Mouse (Mus musculus) C2C12 (cell line): ENCODE measurements around the gene Hist3h2a. TPM values are rescaled to one million over a fixed set of nuclear protein-coding genes. Genes with fewer than 3 reads are reported as not detected.
A peak's percentile ranks its signal among the peaks of the same experiment; 100 is the strongest.

Experiments
- H3K27me3 ChIP-seq: one replicate; pipeline ENCODE4 v1.6.1; 2011; ENCODE audit not compliant: control insufficient read depth, insufficient read depth, insufficient read length
- H3K36me3 ChIP-seq: one replicate; pipeline ENCODE4 v1.6.1; 2011; ENCODE audit not compliant: control insufficient read depth, insufficient read depth
- H3K4me3 ChIP-seq: one replicate; pipeline ENCODE4 v1.5.1; 2011; ENCODE audit warnings: mild to moderate bottlenecking, control low read depth; ENCODE audit not compliant: poor library complexity, insufficient read depth, severe bottlenecking
- H3K79me2 ChIP-seq: one replicate; pipeline ENCODE4 v1.6.1; 2011; ENCODE audit not compliant: control insufficient read depth, insufficient read depth
- H3K79me3 ChIP-seq: one replicate; pipeline ENCODE4 v1.6.1; 2011; ENCODE audit warnings: low read depth, control low read depth
- H3ac ChIP-seq: one replicate; pipeline ENCODE3; 2011; ENCODE audit warnings: low read depth; ENCODE audit not compliant: control insufficient read depth, insufficient read length
- CEBPB ChIP-seq: IDR thresholded peaks from one replicate; pipeline ENCODE4 v1.6.1; 2011; ENCODE audit warnings: low read depth, mild to moderate bottlenecking, control low read depth, moderate library complexity
- CTCF ChIP-seq: IDR thresholded peaks from one replicate; pipeline ENCODE4 v1.5.1; 2011; ENCODE audit not compliant: control insufficient read depth, insufficient read depth, insufficient read length
- FOSL1 ChIP-seq: IDR thresholded peaks from one replicate; pipeline ENCODE4 v1.8.0; 2011; ENCODE audit warnings: mild to moderate bottlenecking, low read length; ENCODE audit not compliant: poor library complexity, insufficient read depth, severe bottlenecking
- MAX ChIP-seq: IDR thresholded peaks from one replicate; pipeline ENCODE4 v1.6.1; 2011; ENCODE audit warnings: mild to moderate bottlenecking, control low read depth
- MYOD1 ChIP-seq: IDR thresholded peaks from one replicate; pipeline ENCODE4 v1.6.1; 2011; ENCODE audit warnings: low read depth; ENCODE audit not compliant: control insufficient read depth, insufficient read length
- MYOG ChIP-seq: IDR thresholded peaks from one replicate; pipeline ENCODE4 v1.6.1; 2011; ENCODE audit not compliant: control insufficient read depth, insufficient read length; ENCODE audit errors: extremely low read depth
- USF1 ChIP-seq: IDR thresholded peaks from one replicate; pipeline ENCODE4 v1.6.1; 2011; ENCODE audit warnings: low read depth, mild to moderate bottlenecking, control low read depth, moderate library complexity
- polyA plus RNA-seq: library from polyadenylated mRNA; unstranded; fragments of >200 nt; fragmentation: generic; extraction: Trizol; gene quantifications from one replicate; pipeline ENCODE4 v1.2.1, GENCODE M21; 2012; ENCODE audit warnings: missing spikeins

Gene Hist3h2a
- polyA plus RNA-seq, 1 experiment, result 11.4 TPM

GRCm38 (mm10) chr11:58927790-58928651, 26.5 kb upstream of the Hist3h2a start:
- Histone ChIP-seq H3K79me3 (no peaks in the 10 kb centered on the region), H3K27me3 (peaks cover 7% of the 10 kb centered on the region), H3K79me2 (no peaks in the 10 kb centered on the region), H3K36me3 (peaks cover 16% of the 10 kb centered on the region), H3K4me3 (no peak overlapping the region), H3ac (peak overlapping the region; percentile 31)
- TF ChIP-seq FOSL1 (no peak), MAX (no peak), CTCF (no peak), MYOD1 (no peak), CEBPB (no peak), USF1 (no peak), MYOG (no peak)

DNA sequence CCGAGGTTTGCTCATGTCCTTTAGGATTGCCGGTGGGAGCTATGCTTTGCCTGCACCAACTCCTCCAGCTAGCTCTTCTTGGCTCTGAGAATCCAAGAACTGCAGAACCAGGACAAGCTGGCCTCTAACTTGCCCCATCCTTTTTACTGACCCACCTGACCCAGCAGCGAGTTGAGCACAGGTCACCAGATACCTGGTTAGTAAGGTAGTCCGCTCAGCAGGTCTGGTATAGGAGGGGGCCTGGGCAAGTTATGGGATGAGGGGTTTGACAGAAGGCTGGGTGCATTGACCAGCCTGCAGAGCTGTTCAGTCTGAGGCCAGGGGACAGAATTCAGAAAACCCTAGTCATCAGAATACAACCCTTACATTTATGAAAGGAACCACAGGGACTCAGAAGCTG, 25.4 kb upstream of the Hist3h2a start:
- Histone ChIP-seq H3K79me2 (no peaks in the 10 kb centered on the region), H3K36me3 (peaks cover 25% of the 10 kb centered on the region), H3ac (no peak overlapping the region), H3K79me3 (no peaks in the 10 kb centered on the region), H3K4me3 (no peak overlapping the region), H3K27me3 (no peaks in the 10 kb centered on the region)
- TF ChIP-seq USF1, result no peak

DNA sequence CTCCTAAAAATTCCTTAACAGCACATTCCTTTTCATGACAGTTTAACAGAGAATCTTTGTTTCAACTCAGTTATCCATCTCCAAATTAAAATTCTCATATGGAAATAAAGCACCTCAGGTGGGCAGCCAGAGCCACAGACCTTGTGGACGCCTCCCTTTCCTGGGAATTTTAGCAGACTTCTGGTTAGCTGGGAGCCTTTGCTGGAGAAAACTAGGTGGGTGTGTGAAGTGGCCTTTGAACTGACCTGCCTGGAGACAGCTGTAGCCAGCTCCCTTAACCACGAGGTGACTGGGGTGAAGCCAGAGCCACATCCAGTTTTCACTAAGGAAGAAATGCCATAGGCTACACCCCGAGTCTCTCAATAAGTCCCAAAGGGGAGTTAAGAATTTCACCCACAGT, 24.8 kb upstream of the Hist3h2a start:
- TF ChIP-seq CEBPB, result no peak
- TF ChIP-seq FOSL1, result no peak
- TF ChIP-seq USF1, result no peak
- no peak for TF ChIP-seq CTCF
- no peak for TF ChIP-seq MYOD1
- TF ChIP-seq MAX, result no peak
- TF ChIP-seq MYOG, result no peak
- no peaks in the 10 kb centered on the region for H3K79me3 ChIP-seq
- no peak overlapping the region for H3ac ChIP-seq
- H3K79me2 ChIP-seq, result no peaks in the 10 kb centered on the region
- H3K36me3 ChIP-seq, result peaks cover 30% of the 10 kb centered on the region
- no peaks in the 10 kb centered on the region for H3K27me3 ChIP-seq
- H3K4me3 ChIP-seq, result no peak overlapping the region

DNA sequence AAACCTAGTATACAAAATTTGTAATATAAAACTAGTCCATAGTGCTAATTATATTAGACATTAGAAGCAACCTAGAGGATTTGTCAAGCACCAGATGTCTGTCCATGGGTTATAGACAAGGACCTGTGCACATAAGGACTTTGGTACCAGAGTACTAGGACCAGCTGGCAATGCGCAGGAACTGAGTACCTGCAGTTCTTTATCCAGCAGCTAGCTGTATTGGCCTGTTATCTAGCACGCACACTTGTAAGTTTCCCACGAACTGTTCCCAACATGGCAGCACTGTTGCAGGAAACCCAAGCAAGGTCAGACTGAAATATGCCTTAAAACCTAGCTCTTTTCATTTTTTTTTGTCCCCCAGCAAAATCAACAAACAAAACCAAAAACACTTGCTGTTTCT, 24.2 kb upstream of the Hist3h2a start:
- Histone ChIP-seq H3K79me2 (no peaks in the 10 kb centered on the region), H3K36me3 (peaks cover 31% of the 10 kb centered on the region), H3K79me3 (no peaks in the 10 kb centered on the region), H3ac (no peak overlapping the region), H3K4me3 (no peak overlapping the region), H3K27me3 (no peaks in the 10 kb centered on the region)
- TF ChIP-seq USF1 (no peak), MAX (no peak), MYOD1 (no peak), FOSL1 (no peak), CEBPB (no peak), MYOG (no peak), CTCF (no peak)

- Histone ChIP-seq H3ac (no peak overlapping the region), H3K79me3 (peaks cover 4% of the 10 kb centered on the region), H3K27me3 (no peaks in the 10 kb centered on the region), H3K79me2 (peaks cover 11% of the 10 kb centered on the region), H3K4me3 (no peak overlapping the region), H3K36me3 (peaks cover 43% of the 10 kb centered on the region)
- TF ChIP-seq MYOG (no peak), MYOD1 (no peak), USF1 (no peak), MAX (no peak), FOSL1 (no peak), CEBPB (no peak), CTCF (no peak)
These were observed 22.9 kb upstream of the Hist3h2a start for GRCm38 (mm10) chr11:58931576-58931975.

DNA sequence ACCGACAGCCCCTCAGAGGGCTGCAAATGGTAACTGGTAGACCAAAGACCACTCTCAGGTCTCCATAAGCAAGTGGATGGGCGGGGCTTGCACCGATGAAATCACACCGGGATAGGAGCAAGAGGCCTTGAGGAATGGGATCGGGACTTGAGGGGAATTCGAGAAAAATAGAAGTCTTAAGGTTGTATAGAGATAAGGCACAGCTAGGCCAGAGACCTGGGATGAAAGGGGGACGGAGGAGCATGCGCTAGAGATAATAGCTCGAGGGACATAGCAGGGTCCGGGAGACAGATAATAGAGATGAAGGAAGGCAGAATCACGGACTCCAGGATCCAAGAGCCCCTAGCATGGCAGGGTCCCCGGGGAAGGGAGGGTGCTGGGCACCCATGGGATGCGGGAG, 16.6 kb upstream of the Hist3h2a start:
- Histone ChIP-seq H3K79me3 (peaks cover 18% of the 10 kb centered on the region), H3K36me3 (peaks cover 31% of the 10 kb centered on the region), H3K27me3 (no peaks in the 10 kb centered on the region), H3K79me2 (peaks cover 32% of the 10 kb centered on the region), H3K4me3 (peak overlapping the region; percentile 97), H3ac (peak overlapping the region; percentile 95)
- no peak for TF ChIP-seq MAX
- TF ChIP-seq USF1, result no peak
- no peak for TF ChIP-seq CTCF
- TF ChIP-seq FOSL1, result no peak
- no peak for TF ChIP-seq CEBPB
- TF ChIP-seq MYOD1, result no peak
